Mouse (Mus musculus) forebrain, embryonic 12.5 days (tissue): Measurements from ENCODE around the gene Ttyh2. TPM values are rescaled to one million over a fixed set of nuclear protein-coding genes. Genes with fewer than 3 reads are reported as not detected.

Source experiments
- ATAC-seq: fragments of 200-750 bp; cut with Nextera tagmentation; 2 replicates; pipeline ENCODE4 v1.8.0; 2017; ENCODE audit warnings: moderate TSS enrichment; ENCODE audit not compliant: low FRiP score
- H3K27ac ChIP-seq: fragments of 300-500 bp; sonication (generic); 2 replicates; pipeline ENCODE4 v1.5.1; 2016; ENCODE audit warnings: mild to moderate bottlenecking
- H3K27me3 ChIP-seq: fragments of 300-500 bp; sonication (generic); 2 replicates; pipeline ENCODE4 v1.6.1; 2016; ENCODE audit warnings: mild to moderate bottlenecking
- H3K36me3 ChIP-seq: fragments of 300-500 bp; sonication (generic); replicated peaks from 2 replicates; pipeline ENCODE4 v1.6.1; 2016; ENCODE audit warnings: mild to moderate bottlenecking
- H3K4me1 ChIP-seq: fragments of 300-500 bp; sonication (generic); 2 replicates; pipeline ENCODE4 v1.6.1; 2016
- H3K4me2 ChIP-seq: fragments of 300-500 bp; sonication (generic); 2 replicates; pipeline ENCODE4 v1.6.1; 2016; ENCODE audit warnings: mild to moderate bottlenecking, moderate library complexity
- H3K4me3 ChIP-seq: fragments of 300-500 bp; sonication (generic); replicated peaks from 2 replicates; pipeline ENCODE4 v1.5.1; 2016; ENCODE audit warnings: mild to moderate bottlenecking
- H3K9ac ChIP-seq: fragments of 300-500 bp; sonication (generic); 2 replicates; pipeline ENCODE4 v1.6.1; 2016; ENCODE audit warnings: mild to moderate bottlenecking
- H3K9me3 ChIP-seq: fragments of 300-500 bp; sonication (generic); 2 replicates; pipeline ENCODE4 v1.6.1; 2016
- WGBS: fragments of 180-500 bp; shearing (Covaris S2); methylation state at CpG from one replicate; pipeline ENCODE4 v1.1.7; 2016; 5-methylcytosine and 5-hydroxymethylcytosine counted together
- polyA plus RNA-seq: library from polyadenylated mRNA; unstranded; fragments of >200 nt; fragmentation: Nextera tagmentation; extraction: Ambion mirVana; gene quantifications from 2 replicates; pipeline ENCODE4 v1.2.1, GENCODE M21; 2016

Gene Ttyh2
- polyA plus RNA-seq, 1 experiment from 2014 or later = 11.8 TPM

GRCm38 (mm10) chr11:114745134-114745533, 69.9 kb downstream of the Ttyh2 start:
- ATAC-seq = peak; percentile 80
- no peak overlapping the region for H3K27ac ChIP-seq
- 1% methylated on average over 12 of the region's 12 CpGs for WGBS
- H3K9me3 ChIP-seq = no peaks in the 10 kb centered on the region
- H3K27me3 ChIP-seq = peaks cover 15% of the 10 kb centered on the region
- 0 out of 2 replicates have a peak overlapping the region, but pooled peaks have one; percentile 16 for H3K4me3 ChIP-seq
- H3K4me1 ChIP-seq = peaks cover 22% of the 10 kb centered on the region
- peak overlapping the region; percentile 44 for H3K4me2 ChIP-seq
- no peaks in the 10 kb centered on the region for H3K36me3 ChIP-seq
- H3K9ac ChIP-seq = no peak overlapping the region

GRCm38 (mm10) chr11:114747564-114748138, 72.4 kb downstream of the Ttyh2 start:
- 89% methylated on average over 12 of the region's 12 CpGs for WGBS
- Histone ChIP-seq H3K4me3 (no peak overlapping the region), H3K36me3 (no peaks in the 10 kb centered on the region), H3K9ac (no peak overlapping the region), H3K27ac (no peak overlapping the region), H3K27me3 (peaks cover 15% of the 10 kb centered on the region), H3K4me2 (no peak overlapping the region), H3K9me3 (no peaks in the 10 kb centered on the region), H3K4me1 (peaks cover 3% of the 10 kb centered on the region)
- ATAC-seq = no peak

GRCm38 (mm10) chr11:114764820-114765818, 89.9 kb downstream of the Ttyh2 start, which contains the start of gene Kif19a:
Gene Kif19a (plus strand): TSS chr11:114765388.
- H3K9me3 ChIP-seq = no peaks in the 10 kb centered on the region
- H3K27me3 ChIP-seq = peaks cover 48% of the 10 kb centered on the region
- H3K4me1 ChIP-seq = peaks cover 19% of the 10 kb centered on the region
- 3% methylated on average over 50 of the region's 51 CpGs for WGBS
- ATAC-seq = peak; percentile 68
- peak within 1 kb of the TSS; percentile 42 for H3K9ac ChIP-seq
- H3K27ac ChIP-seq = no peak within 1 kb of the TSS
- H3K4me3 ChIP-seq = peak within 1 kb of the TSS; percentile 49
- H3K4me2 ChIP-seq = peak within 1 kb of the TSS; percentile 81
- no peaks in the 10 kb centered on the region for H3K36me3 ChIP-seq

GRCm38 (mm10) chr11:114769911-114770310, 94.7 kb downstream of the Ttyh2 start:
- WGBS = 39% methylated on average over 6 of the region's 6 CpGs
- ATAC-seq = no peak
- peak overlapping the region; percentile 25; the same call in 1 of the 2 replicates for H3K27ac ChIP-seq

More at GRCm38 (mm10) chr11:114769911-114770310, 94.7 kb downstream of the Ttyh2 start:
- H3K36me3 ChIP-seq = no peaks in the 10 kb centered on the region
- no peaks in the 10 kb centered on the region for H3K9me3 ChIP-seq
- peaks cover 25% of the 10 kb centered on the region for H3K27me3 ChIP-seq
- peaks cover 16% of the 10 kb centered on the region for H3K4me1 ChIP-seq
- no peak overlapping the region for H3K4me2 ChIP-seq
- no peak overlapping the region for H3K9ac ChIP-seq
- no peak overlapping the region for H3K4me3 ChIP-seq

Other genes starting within 250 kb of the Ttyh2 start
- 859 and 942 TPM in 2 replicates for gene Rpl38, start 6.9 kb upstream of the Ttyh2 start, polyA plus RNA-seq
- 1.9 and 2.0 TPM in 2 replicates for gene Dnaic2, start 52.0 kb downstream of the Ttyh2 start, polyA plus RNA-seq
- gene Kif19a, start 90.0 kb downstream of the Ttyh2 start, polyA plus RNA-seq = 0.80 and 1.4 TPM in 2 replicates
- 41.6 and 44.8 TPM in 2 replicates for gene Btbd17, start 120.5 kb downstream of the Ttyh2 start, polyA plus RNA-seq
- not detected in 2 replicates for gene Gpr142, start 123.5 kb downstream of the Ttyh2 start, polyA plus RNA-seq
- gene Gprc5c, start 175.7 kb downstream of the Ttyh2 start, polyA plus RNA-seq = 8.4 and 10.8 TPM in 2 replicates
- 0.44 and 0.68 TPM in 2 replicates for gene Cd300a, start 214.6 kb downstream of the Ttyh2 start, polyA plus RNA-seq